Mouse (Mus musculus): ENCODE data around the gene Dda1.

DNA sequence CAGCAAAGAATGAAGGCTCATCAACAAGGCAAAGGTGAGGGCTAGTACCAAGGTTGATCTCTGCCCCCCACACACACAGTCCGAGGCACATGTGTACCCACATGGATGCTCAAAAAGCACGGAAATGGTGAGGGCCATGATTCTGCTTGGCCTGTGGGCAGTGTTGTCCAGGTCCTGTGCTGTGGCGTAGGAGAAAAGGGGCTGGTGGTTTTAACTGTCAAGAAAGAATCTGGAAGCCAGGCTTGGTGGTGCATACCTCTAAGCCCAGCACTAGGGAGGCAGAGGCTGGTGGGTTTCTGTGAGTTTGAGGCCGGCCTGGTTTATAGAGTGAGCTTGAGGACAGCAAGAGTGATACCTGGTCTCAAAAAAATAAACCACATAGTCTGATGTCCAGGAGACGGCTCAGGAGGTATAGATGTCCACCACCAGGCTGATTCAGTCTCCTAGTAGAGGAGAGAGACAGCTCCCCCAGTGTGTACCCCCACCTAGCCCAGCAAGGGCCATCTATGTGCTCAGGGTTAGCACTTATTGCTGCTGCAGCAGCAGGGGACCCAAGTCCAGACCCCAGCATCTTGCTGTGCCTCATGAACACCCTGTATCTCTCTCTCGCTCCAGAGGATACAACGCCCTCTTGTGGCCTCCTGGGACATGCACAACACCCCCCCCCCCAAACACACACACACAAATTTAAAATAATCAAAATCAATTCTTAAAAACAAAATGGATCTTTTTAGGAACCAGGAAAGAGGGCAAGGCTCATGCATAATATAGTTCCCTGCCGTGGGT lies 3.8 kb downstream of the Dda1 start:
- TF ChIP-seq GATA1 (IDR thresholded peaks at IDR 0.05; ENCODE audit: low read length) = no peak
- TF ChIP-seq TAL1 (IDR thresholded peaks at IDR 0.05; ENCODE audit: low read length) = no peak

Data from erythroblast, embryonic 14.5 days (primary cell).